Mouse (Mus musculus) cerebellum, postnatal 14 days (tissue): ENCODE measurements around the gene Vmn1r236.

Experiments
- DNase-seq, 2 experiments: peaks; one replicate each; pipeline ENCODE4 v3.0.0; 2021; ENCODE audit warnings: mixed read lengths in 2 of 2

Vmn1r236 gene

GRCm38 (mm10) chr17:21282642-21283041 lies at the start of gene Vmn1r236:
Vmn1r236 (plus strand) TSS chr17:21282942.
- no peak for DNase-seq

GRCm38 (mm10) chr17:21256111-21256510 lies 26.6 kb upstream of the Vmn1r236 start, which contains the start of gene Vmn1r235:
Vmn1r235 (plus strand) TSS chr17:21256411.
- no peak for DNase-seq

DNA sequence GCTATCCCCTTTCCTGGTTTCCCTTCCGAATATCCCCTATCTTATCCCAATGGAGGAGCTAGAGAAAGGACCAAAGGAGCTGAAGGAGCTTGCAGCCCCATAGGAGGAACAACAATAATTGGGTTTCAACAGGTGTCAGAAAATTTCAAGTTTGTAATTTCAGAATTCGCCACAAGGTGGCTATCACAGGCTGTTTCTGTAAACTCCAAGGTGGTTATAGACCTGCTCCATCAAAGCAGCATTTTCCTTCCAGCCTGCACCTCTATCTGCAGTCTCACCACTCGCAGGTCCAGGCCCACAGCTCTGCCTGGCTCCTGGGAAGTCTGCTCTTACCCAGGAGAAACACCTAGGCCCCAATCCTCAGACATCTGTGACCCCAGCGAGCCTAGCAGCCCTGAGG lies 10.6 kb upstream of the Vmn1r236 start:
- DNase-seq = peak; percentile 69 to 83

GRCm38 (mm10) chr17:21284395-21284794 lies 1.7 kb downstream of the Vmn1r236 start:
- DNase-seq = no peak

DNA sequence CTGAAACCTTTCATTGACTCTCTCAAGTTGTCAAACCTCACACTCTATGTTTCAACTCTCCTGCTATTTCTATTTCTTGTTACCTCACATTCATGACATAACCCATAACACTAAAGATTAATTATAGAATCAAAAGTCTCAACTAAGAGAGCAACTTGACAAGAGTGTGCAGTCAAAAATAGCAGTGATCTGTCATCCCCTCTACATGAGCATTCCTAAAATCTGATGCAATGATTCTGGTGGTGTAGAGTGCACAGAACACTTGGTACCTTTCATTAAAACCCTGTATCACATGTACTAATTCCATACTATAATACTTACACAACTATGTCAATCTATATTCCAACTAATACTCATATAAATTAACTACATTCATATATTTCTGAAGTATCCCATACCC lies 7.0 kb downstream of the Vmn1r236 start:
- no peak for DNase-seq

DNA sequence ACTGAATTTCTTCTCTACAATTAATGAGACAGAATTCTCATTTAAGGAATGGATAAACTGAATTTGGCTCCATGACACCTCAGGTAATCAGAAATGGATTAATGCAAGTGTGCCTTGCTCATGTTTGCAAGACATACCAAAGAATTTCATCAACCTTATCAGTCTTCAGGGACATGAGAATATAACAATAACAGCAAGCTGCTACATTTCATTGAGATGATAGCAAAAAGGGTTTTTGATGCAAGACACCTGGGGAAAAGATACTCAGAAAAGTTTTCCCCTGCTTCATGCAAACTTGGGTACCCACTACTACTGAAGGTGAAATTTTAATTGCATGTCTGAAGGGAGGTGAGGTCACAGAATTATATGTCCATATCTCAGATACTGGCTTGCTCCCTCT lies 28.8 kb downstream of the Vmn1r236 start, which contains the start of gene Vmn1r237:
TSS of gene Vmn1r237 (plus strand) at position 301 of the 400 bp plus-strand sequence.
- DNase-seq = no peak
